Mouse (Mus musculus) liver, postnatal 0 days (tissue): Measurements from ENCODE around the gene Cnih4.

Source experiments
- CTCF ChIP-seq: sonication (generic); IDR thresholded peaks from 2 replicates; pipeline ENCODE4 v1.5.1; 2016; ENCODE audit warnings: antibody characterized with exemption, low read depth
- EP300 ChIP-seq: IDR thresholded peaks from 2 replicates; pipeline ENCODE4 v1.6.1; 2016; ENCODE audit warnings: antibody characterized with exemption, low read depth, mild to moderate bottlenecking

DNA sequence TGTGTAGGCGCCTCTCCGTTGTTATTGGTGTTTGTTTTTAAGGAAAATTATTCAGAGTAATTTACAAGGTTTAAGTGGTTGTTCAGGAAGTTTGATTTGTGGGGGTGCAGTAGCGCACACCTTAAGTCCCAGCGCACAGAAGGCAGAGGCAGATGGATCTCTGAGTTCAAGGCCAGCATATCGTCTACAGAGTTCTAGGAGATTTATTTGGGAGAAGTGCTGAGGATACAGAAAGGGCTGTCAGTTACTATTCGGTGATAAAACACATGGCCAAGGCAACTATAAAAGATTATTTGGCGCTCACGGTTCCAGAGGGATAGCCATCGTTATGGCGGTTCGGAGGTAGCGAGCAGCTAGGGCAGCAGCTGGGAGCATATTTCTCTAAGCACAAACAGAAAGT, 473 bp downstream of the Cnih4 start:
- TF ChIP-seq CTCF, result no peak
- no peak for TF ChIP-seq EP300
